Mouse (Mus musculus): ENCODE data around the gene 4931423N10Rik. TPM values are rescaled to one million over a fixed set of nuclear protein-coding genes. Genes with fewer than 3 reads are reported as not detected.

The 4931423N10Rik gene
- polyA plus RNA-seq, 1 experiment from 2014 or later: not detected

Other genes starting within 250 kb of the 4931423N10Rik start
- gene Abi1, start 167.2 kb upstream of the 4931423N10Rik start, polyA plus RNA-seq (2016; fragmentation: Nextera tagmentation; extraction: Ambion mirVana): 42.1 and 43.7 TPM in 2 replicates
- gene Acbd5, start 139.3 kb upstream of the 4931423N10Rik start, polyA plus RNA-seq (2016; fragmentation: Nextera tagmentation; extraction: Ambion mirVana): 56.7 and 64.7 TPM in 2 replicates
- gene Mastl, start 51.5 kb upstream of the 4931423N10Rik start, polyA plus RNA-seq (2016; fragmentation: Nextera tagmentation; extraction: Ambion mirVana): 12.9 and 14.4 TPM in 2 replicates
- gene Yme1l1, start 51.1 kb upstream of the 4931423N10Rik start, polyA plus RNA-seq (2016; fragmentation: Nextera tagmentation; extraction: Ambion mirVana): 86.4 and 90.2 TPM in 2 replicates
- 0.32 and 0.54 TPM in 2 replicates for gene Nxph2, start 113.8 kb downstream of the 4931423N10Rik start, polyA plus RNA-seq (2016; fragmentation: Nextera tagmentation; extraction: Ambion mirVana)